Mouse (Mus musculus): ENCODE data around the gene Gen1. TPM values are rescaled to one million over a fixed set of nuclear protein-coding genes. Genes with fewer than 3 reads are reported as not detected.
A peak's percentile ranks its signal among the peaks of the same experiment; 100 is the strongest.

Gen1 gene
- polyA plus RNA-seq, 1 experiment, result 1.0 TPM

DNA sequence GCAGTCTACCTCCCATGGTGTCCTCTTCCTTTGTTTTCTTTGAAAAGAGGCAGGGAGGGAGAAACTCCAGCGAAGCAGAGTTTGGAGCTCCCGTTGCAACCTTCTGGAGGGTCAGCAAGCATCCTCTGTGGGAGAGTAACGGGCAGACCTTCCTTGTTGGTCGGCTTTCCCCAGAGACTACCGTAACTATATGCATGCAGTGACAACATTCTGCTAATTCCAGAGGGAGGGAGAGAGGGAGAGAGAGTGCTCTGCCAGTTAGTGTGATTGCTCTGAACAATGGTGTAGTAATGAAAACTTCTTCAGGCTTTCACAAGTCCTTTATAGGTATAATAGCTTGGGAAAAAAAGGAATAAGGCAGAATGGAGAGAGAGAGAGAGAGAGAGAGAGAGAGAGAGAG is 40.9 kb downstream of the Gen1 start:
- H3K4me1 ChIP-seq (ENCODE audit: control insufficient read depth, insufficient read depth, low read length), result peaks cover 10% of the 10 kb centered on the region
- no peak overlapping the region for H3K4me3 ChIP-seq (ENCODE audit: control insufficient read depth, low read depth, low read length)
- TF ChIP-seq POLR2A (IDR thresholded peaks at IDR 0.05; ENCODE audit: control insufficient read depth, low read depth, low read length) (no peak), CTCF (IDR thresholded peaks at IDR 0.05; ENCODE audit: control insufficient read depth, insufficient read depth, insufficient replicate concordance, low read depth, low read length) (no peak)
- H3K27me3 ChIP-seq (ENCODE audit: control insufficient read depth, insufficient read depth, low read length), result no peaks in the 10 kb centered on the region
- H3K36me3 ChIP-seq (ENCODE audit: control insufficient read depth, insufficient read depth, low read length), result no peaks in the 10 kb centered on the region
- no peak overlapping the region for H3K27ac ChIP-seq (ENCODE audit: control insufficient read depth, insufficient read depth, low read depth, low read length)

DNA sequence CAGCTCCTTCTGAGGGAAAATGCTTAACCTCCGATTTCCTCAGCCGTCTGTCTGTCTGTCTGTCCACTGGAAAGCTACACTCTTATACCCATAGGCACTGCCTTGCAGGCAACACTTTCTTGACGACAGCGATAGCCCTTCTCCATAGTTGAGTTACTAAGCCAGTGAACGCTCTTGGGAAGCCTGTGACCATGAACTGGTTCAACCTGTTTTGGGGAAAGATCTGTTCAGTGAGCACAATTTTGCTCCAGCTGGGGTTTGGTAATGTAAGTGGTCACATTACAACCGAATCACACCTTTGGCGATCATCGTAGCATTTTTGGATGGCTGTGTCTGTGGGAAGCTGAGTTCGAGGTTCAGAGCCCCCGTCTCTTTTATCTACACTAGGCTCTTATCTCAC is 42.5 kb downstream of the Gen1 start:
- TF ChIP-seq CTCF (IDR thresholded peaks at IDR 0.05; ENCODE audit: control insufficient read depth, insufficient read depth, insufficient replicate concordance, low read depth, low read length), result no peak
- no peak for TF ChIP-seq POLR2A (IDR thresholded peaks at IDR 0.05; ENCODE audit: control insufficient read depth, low read depth, low read length)
- H3K27ac ChIP-seq (ENCODE audit: control insufficient read depth, insufficient read depth, low read depth, low read length), result peak overlapping the region; percentile 90
- H3K4me1 ChIP-seq (ENCODE audit: control insufficient read depth, insufficient read depth, low read length), result peaks cover 10% of the 10 kb centered on the region
- no peaks in the 10 kb centered on the region for H3K36me3 ChIP-seq (ENCODE audit: control insufficient read depth, insufficient read depth, low read length)
- no peak overlapping the region for H3K4me3 ChIP-seq (ENCODE audit: control insufficient read depth, low read depth, low read length)
- no peaks in the 10 kb centered on the region for H3K27me3 ChIP-seq (ENCODE audit: control insufficient read depth, insufficient read depth, low read length)

DNA sequence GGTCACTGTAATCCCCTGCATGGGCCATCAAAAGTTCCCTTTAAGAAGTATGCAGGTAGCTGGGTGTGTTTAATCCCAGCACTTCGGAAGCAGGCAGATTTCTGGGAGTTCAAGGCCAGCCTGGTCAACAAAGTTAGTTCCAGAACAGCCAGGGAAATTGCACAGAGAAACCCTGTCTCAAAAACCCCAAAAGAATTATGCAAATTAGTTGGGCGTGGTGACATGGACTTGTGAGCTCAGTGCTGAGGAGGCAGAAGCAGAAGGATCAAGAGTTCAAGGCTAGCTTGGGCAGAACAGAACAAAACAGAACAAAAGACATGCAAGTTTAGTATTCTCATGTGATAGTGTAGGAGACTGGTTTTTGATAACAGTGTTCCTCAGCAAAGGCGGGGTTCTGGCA is 43.0 kb downstream of the Gen1 start:
- no peak overlapping the region for H3K4me3 ChIP-seq (ENCODE audit: control insufficient read depth, low read depth, low read length)
- H3K4me1 ChIP-seq (ENCODE audit: control insufficient read depth, insufficient read depth, low read length), result peaks cover 10% of the 10 kb centered on the region
- no peaks in the 10 kb centered on the region for H3K36me3 ChIP-seq (ENCODE audit: control insufficient read depth, insufficient read depth, low read length)
- TF ChIP-seq CTCF (IDR thresholded peaks at IDR 0.05; ENCODE audit: control insufficient read depth, insufficient read depth, insufficient replicate concordance, low read depth, low read length) (no peak), POLR2A (IDR thresholded peaks at IDR 0.05; ENCODE audit: control insufficient read depth, low read depth, low read length) (no peak)
- peak overlapping the region; percentile 90 for H3K27ac ChIP-seq (ENCODE audit: control insufficient read depth, insufficient read depth, low read depth, low read length)
- no peaks in the 10 kb centered on the region for H3K27me3 ChIP-seq (ENCODE audit: control insufficient read depth, insufficient read depth, low read length)

DNA sequence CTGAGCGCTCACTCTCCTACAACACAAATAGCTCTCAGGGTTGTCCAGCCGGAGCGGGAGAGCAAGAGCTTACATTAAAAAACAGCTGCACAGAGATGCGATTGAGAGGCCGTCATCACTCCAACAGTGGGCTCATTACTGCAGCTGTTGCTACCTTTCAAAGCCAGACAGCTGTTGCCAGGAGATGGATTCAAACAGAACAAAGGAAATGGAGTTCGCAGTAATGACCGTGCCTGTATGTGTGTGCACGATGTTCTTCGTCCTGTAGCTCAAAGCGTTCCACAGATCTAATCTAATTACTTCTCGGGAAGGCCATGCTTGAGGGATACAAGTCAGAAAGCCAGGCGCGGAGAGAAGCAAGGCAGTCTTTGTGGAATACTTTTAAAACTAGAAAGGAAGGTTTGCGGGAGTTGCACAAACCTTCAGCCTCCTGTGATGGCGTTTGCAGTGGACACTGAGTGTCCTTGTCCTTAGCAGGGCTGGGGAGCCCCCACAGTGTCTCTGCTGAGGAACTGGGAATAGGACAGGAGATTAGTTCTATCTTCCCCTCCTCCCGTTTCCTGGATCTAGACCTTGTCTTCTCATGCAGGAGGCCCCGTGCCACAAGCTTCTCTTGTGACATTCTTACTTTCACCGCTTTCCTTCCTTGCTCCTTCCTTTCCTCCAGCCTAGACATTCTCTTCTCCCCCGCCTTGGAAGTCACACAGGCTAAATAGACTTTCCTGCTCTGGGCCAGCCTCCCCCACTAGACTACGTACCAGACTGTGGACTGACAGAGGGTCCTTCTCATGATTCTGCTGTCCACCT is 43.9 kb downstream of the Gen1 start:
- Histone ChIP-seq H3K4me1 (ENCODE audit: control insufficient read depth, insufficient read depth, low read length) (peaks cover 10% of the 10 kb centered on the region), H3K36me3 (ENCODE audit: control insufficient read depth, insufficient read depth, low read length) (no peaks in the 10 kb centered on the region), H3K27ac (ENCODE audit: control insufficient read depth, insufficient read depth, low read depth, low read length) (peak overlapping the region; percentile 90), H3K27me3 (ENCODE audit: control insufficient read depth, insufficient read depth, low read length) (no peaks in the 10 kb centered on the region), H3K4me3 (ENCODE audit: control insufficient read depth, low read depth, low read length) (peak overlapping the region; percentile 7; the same call in 1 of the 2 replicates)
- TF ChIP-seq POLR2A (IDR thresholded peaks at IDR 0.05; ENCODE audit: control insufficient read depth, low read depth, low read length) (no peak), CTCF (IDR thresholded peaks at IDR 0.05; ENCODE audit: control insufficient read depth, insufficient read depth, insufficient replicate concordance, low read depth, low read length) (no peak)

DNA sequence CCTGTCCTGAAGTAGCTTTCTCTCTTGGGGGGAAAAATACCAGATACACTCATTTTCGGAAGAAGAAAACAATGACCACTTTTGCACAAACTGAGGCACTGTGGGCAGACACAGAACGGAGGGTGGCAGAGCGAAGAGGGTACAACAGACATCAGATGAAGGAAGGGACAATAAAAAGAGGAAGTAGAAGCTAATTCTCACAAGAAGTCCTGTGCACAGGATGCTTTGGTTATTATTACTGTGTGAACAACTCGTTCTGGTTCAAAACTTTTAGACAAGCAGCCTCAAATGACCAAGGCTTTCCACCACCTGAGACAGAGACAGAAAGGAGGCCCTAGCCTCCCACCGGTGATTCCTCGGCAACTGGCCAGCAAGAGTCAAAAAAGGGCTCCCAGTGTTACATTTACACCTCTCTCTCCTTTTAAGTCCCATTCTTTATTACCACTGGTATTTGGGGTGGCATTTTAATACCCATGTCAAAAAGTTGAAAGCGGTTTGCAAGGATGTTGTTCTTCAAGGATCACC is 47.8 kb downstream of the Gen1 start:
- no peaks in the 10 kb centered on the region for H3K27me3 ChIP-seq (ENCODE audit: control insufficient read depth, insufficient read depth, low read length)
- no peak overlapping the region for H3K4me3 ChIP-seq (ENCODE audit: control insufficient read depth, low read depth, low read length)
- H3K4me1 ChIP-seq (ENCODE audit: control insufficient read depth, insufficient read depth, low read length), result peaks cover 8% of the 10 kb centered on the region
- TF ChIP-seq POLR2A (IDR thresholded peaks at IDR 0.05; ENCODE audit: control insufficient read depth, low read depth, low read length) (no peak), CTCF (IDR thresholded peaks at IDR 0.05; ENCODE audit: control insufficient read depth, insufficient read depth, insufficient replicate concordance, low read depth, low read length) (no peak)
- H3K36me3 ChIP-seq (ENCODE audit: control insufficient read depth, insufficient read depth, low read length), result no peaks in the 10 kb centered on the region
- H3K27ac ChIP-seq (ENCODE audit: control insufficient read depth, insufficient read depth, low read depth, low read length), result no peak overlapping the region

DNA sequence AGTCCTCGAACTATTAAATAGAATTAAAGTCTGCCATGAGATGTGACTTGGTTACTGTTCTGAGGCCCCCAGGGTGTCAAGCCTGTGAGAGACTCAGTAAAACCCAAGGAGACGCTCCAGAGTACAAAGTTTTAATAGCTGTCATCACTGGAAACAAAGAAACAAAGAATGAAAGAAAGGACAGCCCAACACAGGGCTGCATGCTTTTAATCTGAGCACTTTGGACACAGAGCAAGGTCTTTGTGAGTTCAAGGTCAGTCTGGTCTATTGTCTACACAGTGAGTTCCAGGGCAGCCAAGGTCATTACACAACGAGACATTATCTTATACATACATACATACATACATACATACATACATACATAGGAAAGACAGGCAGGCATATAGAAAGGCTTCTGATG is 49.1 kb downstream of the Gen1 start:
- Histone ChIP-seq H3K27me3 (ENCODE audit: control insufficient read depth, insufficient read depth, low read length) (no peaks in the 10 kb centered on the region), H3K4me3 (ENCODE audit: control insufficient read depth, low read depth, low read length) (no peak overlapping the region), H3K4me1 (ENCODE audit: control insufficient read depth, insufficient read depth, low read length) (no peaks in the 10 kb centered on the region), H3K27ac (ENCODE audit: control insufficient read depth, insufficient read depth, low read depth, low read length) (no peak overlapping the region), H3K36me3 (ENCODE audit: control insufficient read depth, insufficient read depth, low read length) (no peaks in the 10 kb centered on the region)
- no peak for TF ChIP-seq CTCF (IDR thresholded peaks at IDR 0.05; ENCODE audit: control insufficient read depth, insufficient read depth, insufficient replicate concordance, low read depth, low read length)
- TF ChIP-seq POLR2A (IDR thresholded peaks at IDR 0.05; ENCODE audit: control insufficient read depth, low read depth, low read length), result no peak

DNA sequence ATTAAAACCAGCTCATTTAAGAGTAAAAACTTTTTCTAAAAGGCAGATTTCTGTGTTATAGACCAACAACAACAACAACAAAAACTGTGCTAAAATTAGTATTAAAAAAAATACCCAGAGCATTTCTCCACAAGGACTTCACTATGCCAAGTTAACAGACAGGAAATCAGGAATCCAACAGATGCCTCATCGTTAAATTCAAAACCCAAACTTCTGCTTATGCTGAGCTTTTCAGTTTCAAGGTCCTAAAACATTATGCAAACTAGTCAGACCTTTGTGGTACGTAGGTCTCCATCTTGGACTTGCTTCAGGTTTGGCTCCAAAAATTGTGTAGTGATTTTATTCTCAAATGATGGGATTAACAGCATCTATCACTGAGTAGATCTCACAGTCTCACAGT is 50.0 kb downstream of the Gen1 start:
- no peaks in the 10 kb centered on the region for H3K36me3 ChIP-seq (ENCODE audit: control insufficient read depth, insufficient read depth, low read length)
- H3K27ac ChIP-seq (ENCODE audit: control insufficient read depth, insufficient read depth, low read depth, low read length), result no peak overlapping the region
- no peaks in the 10 kb centered on the region for H3K4me1 ChIP-seq (ENCODE audit: control insufficient read depth, insufficient read depth, low read length)
- TF ChIP-seq CTCF (IDR thresholded peaks at IDR 0.05; ENCODE audit: control insufficient read depth, insufficient read depth, insufficient replicate concordance, low read depth, low read length), result no peak
- no peak for TF ChIP-seq POLR2A (IDR thresholded peaks at IDR 0.05; ENCODE audit: control insufficient read depth, low read depth, low read length)
- no peaks in the 10 kb centered on the region for H3K27me3 ChIP-seq (ENCODE audit: control insufficient read depth, insufficient read depth, low read length)
- no peak overlapping the region for H3K4me3 ChIP-seq (ENCODE audit: control insufficient read depth, low read depth, low read length)
